Mouse (Mus musculus): ENCODE data around the gene Matk.

Gene Matk

DNA sequence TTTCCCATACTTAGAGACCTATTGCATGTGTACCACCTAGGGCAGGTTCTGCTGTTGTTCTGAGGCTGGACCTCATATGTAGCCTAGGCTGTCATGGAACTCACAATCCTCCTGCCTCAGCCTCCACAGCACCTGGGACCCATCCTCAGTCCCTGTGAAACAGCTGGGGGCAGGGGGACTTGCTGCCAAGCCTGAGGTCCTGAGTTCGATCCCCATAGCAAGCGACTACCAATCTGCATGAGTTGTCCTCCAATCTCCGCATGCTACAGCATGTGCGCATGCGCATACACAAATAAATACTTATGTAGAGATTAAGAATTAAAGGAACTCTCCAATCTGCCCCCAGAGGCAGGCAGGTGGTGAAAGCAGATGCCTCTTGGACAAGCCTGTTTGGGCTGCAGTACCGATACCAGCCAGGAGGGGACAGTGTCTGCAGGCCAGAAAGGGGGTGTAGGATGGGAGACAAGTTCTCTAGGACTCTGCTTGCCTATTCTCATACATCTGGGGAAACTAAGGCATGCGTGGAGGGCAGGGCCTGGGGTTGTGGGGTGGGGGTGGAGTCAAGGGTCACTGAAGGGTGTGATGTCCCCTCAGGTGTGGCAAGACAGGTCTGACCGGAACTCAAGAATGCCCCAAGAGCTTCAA is 34.9 kb downstream of the Matk start:
- DNase-seq, result peak; percentile 62 to 79

DNA sequence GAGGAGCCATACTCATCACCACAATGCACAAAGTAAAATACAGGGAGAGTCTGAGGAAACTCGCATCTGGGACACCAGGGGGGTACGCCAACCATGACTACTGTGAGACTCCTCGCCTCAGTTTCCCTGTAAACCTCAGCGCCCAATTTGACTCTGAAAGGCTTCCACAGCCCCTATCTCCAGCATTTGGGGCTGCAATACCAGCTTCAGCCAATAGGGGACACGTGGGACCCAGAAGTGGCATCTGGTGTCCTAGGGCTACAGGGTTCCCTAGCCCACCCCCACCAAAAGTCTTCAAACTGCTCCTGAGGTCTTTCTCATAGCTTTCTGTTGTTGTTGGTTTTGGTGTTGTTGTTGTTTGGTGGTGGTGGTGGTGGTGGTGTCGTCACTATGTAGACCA is 35.9 kb downstream of the Matk start:
- DNase-seq, result peak; percentile 60 to 80

DNA sequence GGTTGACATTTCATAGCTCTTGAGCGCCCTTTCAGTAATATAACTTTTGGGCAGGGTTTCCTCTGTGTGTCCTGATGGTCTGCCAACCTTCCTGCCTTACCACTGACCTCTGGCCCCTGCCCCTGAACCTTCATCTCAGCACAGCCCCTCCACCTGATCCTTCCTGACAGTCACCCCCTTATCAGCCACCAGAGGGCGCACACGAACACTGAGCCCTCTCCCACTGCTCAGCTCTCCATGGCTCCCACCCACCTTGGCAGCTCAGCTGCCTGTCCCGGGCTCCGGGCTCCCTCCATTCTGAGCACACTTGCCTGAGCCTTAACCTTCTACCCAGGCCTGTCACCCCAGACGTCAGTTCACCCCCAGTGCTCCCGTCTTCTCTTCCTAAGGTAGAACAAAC is 36.5 kb downstream of the Matk start:
- DNase-seq, result peak; percentile 75 to 80

DNA sequence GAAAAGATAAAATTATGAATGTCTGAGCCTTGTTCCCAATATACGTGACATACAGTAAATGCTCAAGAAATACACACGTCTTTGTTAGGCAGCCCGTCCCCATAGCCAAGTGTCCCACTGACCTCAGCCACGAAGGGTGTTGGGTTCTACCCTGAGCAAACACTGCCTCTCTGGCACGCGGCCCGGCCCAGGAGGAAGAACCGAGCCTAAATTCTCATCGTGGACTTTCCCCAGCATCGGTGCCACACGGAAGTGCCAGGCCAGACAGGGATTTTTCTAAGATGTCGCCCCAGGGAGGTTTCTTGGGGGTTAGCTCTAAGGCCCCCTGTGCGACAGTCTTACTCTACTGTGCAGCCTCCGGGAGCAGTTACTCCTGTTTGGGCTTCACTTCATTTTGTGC is 37.1 kb downstream of the Matk start:
- DNase-seq, result no peak

DNA sequence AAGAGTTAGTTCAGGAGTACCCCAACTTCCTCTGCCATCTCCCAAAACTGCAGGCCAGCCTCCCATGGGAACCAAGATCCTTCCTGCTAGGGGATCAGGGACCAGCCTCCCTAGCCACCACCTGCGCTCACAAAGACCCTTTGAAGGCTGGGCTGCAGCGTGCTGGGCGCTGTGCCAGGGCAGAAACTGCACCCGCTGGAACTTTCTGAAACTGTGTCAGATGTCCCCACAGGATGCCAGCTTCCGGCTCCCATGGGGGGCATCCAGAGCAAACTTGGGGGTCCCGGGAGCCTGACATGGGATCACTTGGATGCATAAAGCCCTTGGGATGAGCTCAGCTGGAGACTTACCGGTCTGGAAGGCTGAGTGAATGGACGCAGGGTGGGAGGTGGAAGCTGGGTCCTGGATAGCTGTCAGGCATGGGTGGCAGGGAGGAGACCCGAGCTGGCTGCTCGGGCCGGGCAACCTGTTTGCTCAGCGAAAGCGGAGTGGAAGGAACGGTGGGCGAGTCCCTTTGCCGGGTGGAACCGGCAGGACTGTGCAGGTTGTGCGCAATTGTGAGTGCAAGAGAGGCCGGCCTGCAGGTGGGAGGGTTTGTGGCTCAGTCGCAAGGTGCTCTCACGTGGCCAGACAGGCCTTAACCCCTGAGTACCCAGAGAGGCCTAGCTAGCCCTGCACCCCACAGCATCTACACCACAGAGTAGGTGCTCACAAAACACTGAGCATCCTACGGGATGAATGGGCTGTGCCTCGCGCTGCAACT is 38.1 kb downstream of the Matk start:
- no peak for DNase-seq

DNA sequence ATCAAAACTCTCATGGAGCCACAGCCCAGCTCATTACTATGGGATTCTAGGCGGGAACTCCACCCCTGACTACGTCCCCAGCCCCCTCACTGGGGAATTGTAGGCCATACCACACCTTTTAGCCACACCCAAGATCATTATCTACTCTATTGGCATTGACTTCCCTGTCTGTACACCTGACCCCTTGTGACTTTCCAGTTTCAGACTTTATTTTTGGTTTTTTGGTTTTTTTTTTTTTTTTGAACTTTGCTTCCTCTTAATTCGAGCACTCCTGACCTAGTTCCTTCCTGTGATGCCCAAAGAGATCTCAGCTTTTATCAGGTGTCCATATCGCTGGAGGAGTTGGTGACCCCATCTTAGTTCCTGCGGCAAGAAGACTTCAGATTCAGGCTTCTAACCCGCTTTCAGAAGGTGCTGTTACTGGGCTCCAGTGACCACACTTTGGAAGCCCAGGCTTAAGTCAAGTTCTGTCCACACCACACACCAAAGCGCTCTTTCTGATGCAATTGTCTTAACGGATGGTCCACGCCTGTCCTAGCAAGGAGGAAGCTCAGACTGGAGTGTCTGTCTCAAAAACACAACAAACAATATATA is 38.9 kb downstream of the Matk start, which contains the start of gene Tjp3:
Tjp3 (minus strand) TSS at position 71 of the 594 bp plus-strand sequence.
- DNase-seq, result no peak

DNA sequence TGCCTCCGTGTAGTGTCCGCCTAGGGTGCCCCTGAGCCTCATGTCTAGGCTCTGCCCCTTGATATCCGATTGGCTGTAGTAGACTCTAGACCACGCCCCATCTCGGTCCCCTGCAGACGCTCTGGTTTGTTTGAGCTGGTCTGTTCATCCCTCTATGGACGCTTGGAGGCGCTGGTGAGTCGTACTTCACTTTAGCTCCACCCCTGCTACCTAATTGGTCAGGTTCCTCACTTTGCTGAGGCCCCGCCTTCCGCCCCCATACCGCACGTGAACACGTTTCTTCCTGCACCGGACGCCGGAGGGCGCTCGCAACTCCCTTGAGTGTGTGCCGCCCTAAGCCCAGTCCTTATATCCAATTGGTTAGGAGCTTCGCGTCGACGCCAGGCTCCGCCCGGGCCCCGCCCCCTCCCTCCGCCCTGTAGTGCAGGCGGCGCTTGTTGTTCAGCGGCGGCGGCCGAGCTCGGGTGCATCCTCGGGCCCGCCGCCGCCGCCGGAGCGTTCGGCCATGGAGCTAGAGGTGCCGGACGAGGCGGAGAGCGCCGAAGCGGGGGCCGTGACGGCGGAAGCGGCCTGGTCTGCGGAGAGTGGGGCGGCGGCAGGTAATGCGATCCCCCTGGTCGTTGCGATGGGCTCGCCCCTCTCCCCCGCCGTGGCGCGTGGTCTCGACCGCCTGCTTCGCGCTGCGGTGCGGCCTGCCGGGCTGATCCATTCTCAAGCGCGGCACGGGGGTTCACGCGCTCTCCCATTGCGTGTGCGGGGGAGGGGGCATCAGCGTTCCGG is 40.0 kb downstream of the Matk start, which contains the start of gene Pip5k1c:
Pip5k1c (plus strand) TSS at position 410 of the 780 bp plus-strand sequence.
- peak; percentile 99 for DNase-seq

DNA sequence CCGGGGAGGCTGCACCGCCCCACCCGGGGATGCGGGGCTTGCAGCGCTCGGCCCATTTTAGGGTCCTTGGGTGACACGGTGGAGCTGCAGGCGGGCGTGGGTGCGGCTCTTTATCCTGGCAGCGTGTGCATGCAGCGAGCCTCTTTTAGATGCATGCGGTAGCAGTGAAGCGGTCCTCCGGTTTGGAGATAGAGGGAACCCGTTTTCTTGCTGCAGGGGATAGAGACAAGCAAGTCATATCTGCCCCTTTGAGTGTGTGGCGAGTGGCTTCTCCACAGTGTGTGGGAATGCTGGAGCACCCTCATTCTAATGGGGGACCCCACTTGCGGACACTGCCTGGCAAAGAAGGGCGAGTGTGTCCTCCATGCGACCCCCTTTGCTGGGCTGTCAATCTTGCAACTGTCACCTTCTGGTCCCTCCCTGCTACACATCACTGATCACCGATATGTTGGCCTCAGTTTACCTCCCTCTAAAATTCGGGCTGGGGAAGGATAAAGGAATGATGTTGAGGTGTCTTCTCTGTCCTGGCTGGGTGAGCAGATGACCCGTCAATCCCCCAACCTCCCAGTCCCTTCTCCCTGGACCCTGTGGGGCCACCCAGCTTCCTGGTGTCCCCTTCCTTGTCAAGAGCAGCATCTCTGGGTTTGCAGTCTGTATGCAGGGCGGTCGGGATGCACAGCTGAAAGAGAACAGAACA is 40.7 kb downstream of the Matk start:
- DNase-seq, result peak; percentile 29 to 48

DNA sequence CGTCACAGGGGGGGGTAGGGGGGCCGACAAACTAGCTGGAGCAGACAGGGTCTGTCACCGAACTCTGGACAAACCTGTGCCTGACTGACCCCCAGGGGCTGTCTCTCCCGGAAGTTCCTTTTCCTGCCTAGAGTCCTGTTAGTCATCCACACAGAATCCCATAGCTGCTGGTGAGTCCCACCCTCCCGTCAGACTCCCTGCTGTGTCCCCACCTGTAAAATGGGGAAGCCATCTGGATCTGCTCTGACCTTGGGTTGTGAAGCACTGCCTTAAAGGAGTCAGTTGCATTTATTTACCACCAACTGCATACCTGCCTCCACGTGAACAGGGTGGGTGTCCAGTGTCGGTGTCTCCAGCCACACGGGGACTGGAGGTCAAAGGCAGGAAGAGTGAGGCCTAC is 41.7 kb downstream of the Matk start:
- peak; percentile 90 to 91 for DNase-seq

DNA sequence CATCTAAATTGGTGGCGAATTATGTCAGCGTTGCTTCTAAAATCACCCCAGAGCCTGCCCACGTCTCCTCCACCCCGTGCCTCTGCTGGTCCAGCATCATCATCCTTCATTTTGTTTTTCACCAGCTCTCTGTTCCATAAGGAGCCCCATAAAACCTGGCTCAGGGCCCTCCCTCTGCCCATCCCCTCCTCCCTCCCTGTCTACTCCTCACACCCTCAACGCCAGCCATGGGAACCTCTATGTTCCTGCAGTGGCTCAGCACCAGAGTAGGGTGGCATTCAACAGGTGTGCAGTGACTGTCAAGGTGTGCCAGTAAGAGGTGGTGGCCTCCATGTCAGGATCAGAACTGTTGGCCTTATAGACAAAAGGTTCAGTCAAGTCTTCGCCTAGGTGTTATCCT is 42.5 kb downstream of the Matk start:
- peak; percentile 50 to 65 for DNase-seq

DNA sequence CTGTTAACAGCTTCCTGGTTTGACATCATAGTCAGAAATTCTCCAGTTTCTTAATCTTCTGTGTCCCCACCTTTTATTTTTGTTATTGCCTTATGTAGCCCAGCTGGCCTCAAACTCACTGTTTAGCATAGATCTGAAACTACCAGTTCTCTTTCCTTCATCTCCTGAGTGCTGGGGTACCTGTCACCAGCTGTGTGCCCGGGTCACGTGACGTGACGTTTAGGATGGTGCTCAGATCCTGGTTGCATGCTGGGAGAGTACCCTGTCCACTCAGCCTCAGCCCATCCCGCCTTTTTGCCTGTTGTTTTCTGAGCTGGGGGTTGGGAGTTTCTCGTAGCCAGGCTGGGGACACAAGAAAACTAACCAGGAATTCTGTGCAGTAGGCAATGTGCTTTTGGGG is 44.5 kb downstream of the Matk start:
- DNase-seq, result no peak

DNA sequence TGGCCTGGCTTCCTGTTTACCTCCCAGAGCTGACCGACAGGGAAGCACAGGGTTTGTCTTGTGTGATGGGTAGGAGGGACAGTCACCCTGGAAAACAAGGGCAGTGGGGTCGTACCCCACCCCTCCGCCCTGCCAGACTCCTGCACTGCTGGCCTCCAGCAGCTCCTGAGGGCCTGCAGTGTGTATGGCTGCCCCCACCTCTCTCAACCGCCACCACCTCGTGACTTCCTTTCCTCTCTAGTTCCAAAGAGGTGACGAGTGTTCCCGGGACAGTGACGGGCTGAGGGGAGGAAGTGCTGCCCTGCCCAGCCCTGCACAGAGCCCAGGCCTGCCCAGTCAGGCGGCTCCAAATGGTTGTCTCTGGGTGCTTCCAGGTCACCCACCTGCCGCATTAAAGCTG is 45.1 kb downstream of the Matk start:
- DNase-seq, result no peak

DNA sequence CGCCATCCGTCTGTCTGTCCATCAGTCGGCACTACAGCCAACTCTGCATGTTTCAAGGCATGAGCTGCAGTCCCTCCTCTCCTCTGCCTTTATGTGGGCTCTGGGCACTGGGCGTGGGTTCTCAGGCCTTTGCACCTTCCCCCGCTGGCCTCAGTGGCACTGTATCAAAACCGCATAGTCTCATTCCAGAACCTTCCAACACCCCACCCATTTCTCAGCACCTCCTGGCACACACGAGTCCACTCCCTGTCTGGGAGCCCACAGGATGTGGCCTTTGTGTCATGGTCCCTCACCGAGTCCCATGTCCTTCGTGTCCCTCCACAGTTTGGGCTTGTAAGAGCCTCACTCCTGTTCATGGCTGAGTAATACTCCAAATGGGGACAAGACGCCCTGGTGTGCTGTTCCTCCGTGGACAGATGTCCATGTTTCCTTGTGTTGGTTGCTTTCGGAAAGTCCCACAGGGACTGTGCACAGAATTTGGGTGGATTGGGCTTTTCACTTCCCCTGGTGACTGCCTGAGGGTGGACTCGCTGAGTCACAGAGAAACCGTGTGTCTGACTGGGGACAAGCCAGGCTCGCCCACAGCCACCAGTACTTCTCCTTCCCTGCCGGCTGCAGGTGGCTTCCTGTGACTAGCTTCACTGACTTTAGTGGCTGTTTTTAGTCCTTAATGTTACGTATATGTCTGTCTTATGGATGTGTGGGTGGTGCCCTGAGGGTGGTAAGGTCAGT is 45.8 kb downstream of the Matk start:
- peak in 1 of 2 experiments; percentile 32 for DNase-seq

DNA sequence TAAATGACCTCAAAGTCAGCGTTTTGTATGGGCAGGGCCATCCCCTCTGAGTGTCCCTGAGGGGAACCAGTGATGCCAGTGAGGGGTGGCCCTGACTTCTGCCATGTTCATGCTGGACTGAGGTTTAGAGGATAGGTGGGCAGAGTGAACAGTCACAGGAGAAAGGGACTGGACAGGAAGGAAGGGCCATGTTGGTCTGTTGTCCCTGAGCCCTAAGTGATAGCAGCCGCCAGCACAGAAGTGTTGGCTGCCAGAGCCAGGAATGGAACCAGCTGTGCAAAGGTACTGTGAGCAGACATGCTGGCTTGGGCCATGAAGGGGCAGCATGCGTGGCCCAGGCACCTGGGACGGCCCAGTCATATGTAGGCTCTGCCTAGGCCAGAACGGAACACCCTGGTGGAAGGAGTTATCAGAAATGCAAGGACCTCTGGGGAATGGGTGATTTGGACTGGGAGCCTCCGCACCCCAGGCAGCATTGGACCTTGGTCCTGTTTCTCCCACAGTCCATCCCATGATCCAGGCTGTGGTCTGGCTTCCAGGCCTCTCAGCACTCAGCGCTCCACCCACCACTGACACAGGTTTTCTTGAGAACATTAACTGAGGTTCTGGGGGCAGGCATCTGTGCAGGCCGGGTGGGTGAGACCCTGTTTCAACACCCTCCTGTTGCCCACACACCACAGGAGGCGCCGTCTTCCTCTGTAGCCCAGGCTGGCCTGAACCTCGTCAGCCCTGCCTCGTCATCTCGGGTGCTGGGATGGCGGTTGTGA is 47.0 kb downstream of the Matk start:
- peak; percentile 39 to 48 for DNase-seq

DNA sequence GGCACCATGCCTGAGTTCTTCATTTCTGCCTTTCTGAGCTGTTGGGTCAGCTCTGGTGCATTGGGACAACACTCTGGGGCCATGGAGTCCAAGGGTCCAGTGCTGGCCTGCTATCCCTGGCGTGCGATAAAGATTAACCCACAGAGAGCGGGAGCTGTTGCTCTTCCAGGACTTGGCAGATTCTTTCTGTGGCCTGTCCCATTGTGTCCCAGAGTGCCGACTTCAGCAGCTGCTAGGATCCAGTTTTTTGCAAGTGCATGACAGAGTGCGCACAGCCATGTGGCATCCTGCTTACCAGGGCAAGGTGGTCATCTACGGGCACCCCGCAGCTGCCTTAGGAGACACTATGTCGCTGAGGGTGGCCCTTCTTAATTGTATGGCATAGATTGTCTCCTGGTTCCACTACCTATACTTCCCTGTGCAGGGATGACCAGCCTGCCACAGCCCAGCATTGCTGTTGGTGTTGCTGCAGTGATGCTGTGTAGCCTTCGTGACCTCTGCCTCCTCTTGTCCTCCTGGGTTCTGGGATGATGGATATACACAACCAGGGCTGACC is 47.7 kb downstream of the Matk start:
- DNase-seq, result peak in 1 of 2 experiments; percentile 42

DNA sequence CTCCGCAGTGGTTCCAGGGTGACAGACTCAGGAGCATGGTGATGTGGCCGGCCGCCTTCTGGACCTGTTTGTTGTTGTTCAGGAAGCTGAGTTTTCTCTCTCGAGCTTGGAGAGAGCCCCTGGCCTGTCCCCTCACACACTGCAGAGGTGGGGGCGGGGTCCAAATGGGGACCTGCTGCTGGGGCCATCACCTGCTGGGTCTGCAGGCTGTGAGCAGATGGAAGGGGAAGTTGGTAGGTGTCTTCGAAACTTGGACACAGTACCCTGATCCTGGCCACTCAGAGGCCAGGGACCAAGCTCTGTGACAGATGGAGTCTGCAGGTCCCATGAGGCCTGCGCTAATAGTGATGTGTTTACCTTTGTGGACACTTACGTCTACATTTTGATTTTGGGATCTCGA is 48.6 kb downstream of the Matk start:
- peak; percentile 85 to 87 for DNase-seq

DNA sequence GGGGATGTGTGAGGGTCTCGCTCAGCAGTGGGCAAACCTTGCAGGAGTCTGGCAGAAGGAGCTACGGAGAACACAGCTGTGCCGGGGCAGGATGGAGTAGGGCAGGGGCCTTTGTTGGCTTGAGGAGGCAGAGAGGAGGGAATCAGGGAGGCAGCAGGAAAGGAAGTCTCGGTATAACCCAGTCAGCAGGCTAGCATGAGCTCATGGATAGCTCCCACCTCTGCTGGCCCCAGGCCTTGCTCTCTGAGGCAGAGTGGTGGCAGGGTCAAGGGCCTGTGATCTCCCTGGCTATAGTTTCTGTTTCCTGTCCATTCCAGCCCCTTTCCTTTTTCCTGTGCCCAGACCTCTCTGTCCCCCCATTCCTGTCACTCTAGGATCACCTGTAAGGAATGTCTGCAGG is 49.6 kb downstream of the Matk start:
- peak; percentile 61 to 63 for DNase-seq

DNA sequence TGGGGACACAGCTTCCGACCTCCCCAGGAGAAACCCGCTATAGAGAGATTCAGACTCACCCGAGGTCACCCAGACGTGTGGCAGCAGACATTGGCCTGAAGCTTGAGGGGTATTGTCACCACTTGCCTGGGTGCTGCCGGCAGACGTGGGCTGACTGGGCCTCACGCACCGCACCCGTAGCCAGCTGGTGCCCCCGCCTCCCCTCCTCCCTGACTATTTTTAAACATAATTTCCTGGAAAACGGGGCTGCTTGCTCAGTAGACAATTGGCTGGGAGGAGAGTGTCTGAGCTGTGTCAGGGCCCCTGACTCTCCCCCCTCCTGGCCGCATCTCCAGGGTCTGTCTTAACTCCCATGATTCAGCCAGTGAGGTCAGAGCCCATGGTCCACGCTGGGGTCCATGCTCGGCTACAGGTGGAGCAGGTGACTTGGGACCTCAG is 50.1 kb downstream of the Matk start:
- peak in 1 of 2 experiments; percentile 68 for DNase-seq

DNA sequence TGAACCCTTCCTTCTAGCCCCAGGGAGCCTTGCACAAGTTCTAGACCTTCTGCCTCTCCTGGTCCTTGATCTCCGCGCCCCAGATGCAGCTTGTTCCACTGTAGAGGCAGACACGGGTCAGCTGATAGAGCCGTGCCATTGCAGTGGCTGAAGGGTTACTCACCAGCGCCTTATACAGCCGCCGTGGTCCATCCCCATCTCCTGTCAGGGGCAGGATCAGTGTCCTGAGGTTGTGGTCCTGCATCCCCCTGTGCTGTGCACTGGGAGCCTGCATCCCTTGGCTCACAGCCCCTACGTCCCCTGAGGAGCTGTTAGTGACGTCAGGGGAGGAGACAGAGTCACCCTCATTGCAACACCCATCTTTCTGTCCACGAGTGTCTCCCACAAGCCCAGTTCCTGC is 50.5 kb downstream of the Matk start:
- no peak for DNase-seq

DNA sequence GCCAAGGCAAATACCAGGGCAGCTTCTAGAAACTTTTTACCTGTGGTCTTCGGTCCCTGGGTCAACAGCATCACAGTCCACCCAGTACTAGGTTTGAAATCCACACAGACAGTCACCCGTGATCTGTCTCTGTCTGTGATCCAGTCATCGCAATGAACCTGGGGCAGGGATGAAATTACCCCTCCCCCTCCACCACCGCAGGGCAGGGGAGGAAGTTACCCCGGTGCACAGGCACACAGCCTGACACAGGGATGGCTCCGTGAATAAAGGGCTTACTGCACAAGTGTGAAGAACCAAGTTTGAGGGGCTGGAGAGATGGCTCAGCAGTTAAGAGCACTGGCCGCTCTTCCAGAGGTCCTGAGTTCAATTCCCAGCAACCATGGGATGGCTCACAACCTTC is 51.0 kb downstream of the Matk start:
- DNase-seq, result no peak
